Mouse (Mus musculus) lung, postnatal 25 days (tissue): ENCODE measurements around the gene Taf4.

Experiments used
- DNase-seq: peaks from one replicate; pipeline ENCODE4 v3.0.0; 2022; ENCODE audit warnings: low spot score

Gene Taf4

GRCm38 (mm10) chr2:179982715-179983114 lies 6.3 kb upstream of the Taf4 start:
- DNase-seq, result no peak

GRCm38 (mm10) chr2:179980616-179981015 lies 4.2 kb upstream of the Taf4 start:
- DNase-seq, result no peak

GRCm38 (mm10) chr2:179979836-179980235 lies 3.4 kb upstream of the Taf4 start:
- no peak for DNase-seq

- DNase-seq, result no peak
Measured at GRCm38 (mm10) chr2:179978250-179978649, 1.8 kb upstream of the Taf4 start.

GRCm38 (mm10) chr2:179977344-179978025 lies 1.0 kb upstream of the Taf4 start:
- DNase-seq, result no peak

- no peak for DNase-seq
Measured at GRCm38 (mm10) chr2:179976295-179976627, 185 bp downstream of the Taf4 start.

- no peak for DNase-seq
Measured at GRCm38 (mm10) chr2:179975851-179976250, 595 bp downstream of the Taf4 start.

- DNase-seq, result peak; percentile 32
Measured at GRCm38 (mm10) chr2:179974651-179975471, 1.6 kb downstream of the Taf4 start.

GRCm38 (mm10) chr2:179973871-179974628 lies 2.4 kb downstream of the Taf4 start:
- no peak for DNase-seq

- no peak for DNase-seq
Measured at GRCm38 (mm10) chr2:179972406-179972805, 4.0 kb downstream of the Taf4 start.

- no peak for DNase-seq
Measured at GRCm38 (mm10) chr2:179971891-179972290, 4.6 kb downstream of the Taf4 start.

GRCm38 (mm10) chr2:179969137-179969536 lies 7.3 kb downstream of the Taf4 start:
- no peak for DNase-seq

- DNase-seq, result no peak
Measured at GRCm38 (mm10) chr2:179967633-179968032, 8.8 kb downstream of the Taf4 start.

- no peak for DNase-seq
Measured at GRCm38 (mm10) chr2:179961420-179961819, 15.0 kb downstream of the Taf4 start.

- no peak for DNase-seq
Measured at GRCm38 (mm10) chr2:179960327-179960726, 16.1 kb downstream of the Taf4 start.

GRCm38 (mm10) chr2:179959391-179959790 lies 17.1 kb downstream of the Taf4 start:
- no peak for DNase-seq

- DNase-seq, result no peak
Measured at GRCm38 (mm10) chr2:179951542-179952524, 24.6 kb downstream of the Taf4 start.

GRCm38 (mm10) chr2:179948820-179949219 lies 27.6 kb downstream of the Taf4 start:
- DNase-seq, result no peak

GRCm38 (mm10) chr2:179947607-179948006 lies 28.8 kb downstream of the Taf4 start:
- DNase-seq, result peak; percentile 11

GRCm38 (mm10) chr2:179946496-179946895 lies 29.9 kb downstream of the Taf4 start:
- no peak for DNase-seq

GRCm38 (mm10) chr2:179945051-179945450 lies 31.4 kb downstream of the Taf4 start:
- no peak for DNase-seq

GRCm38 (mm10) chr2:179941696-179942095 lies 34.8 kb downstream of the Taf4 start:
- no peak for DNase-seq
